Mouse (Mus musculus): ENCODE results near the gene Zbed4. TPM values are rescaled to one million over a fixed set of nuclear protein-coding genes. Genes with fewer than 3 reads are reported as not detected.

The Zbed4 gene
- total RNA-seq, 2 experiments from 2014 or later: 32.7 to 44.0 TPM

GRCm38 (mm10) chr15:88830696-88831095 is 79.2 kb downstream of the Zbed4 start:
- ATAC-seq (replicated peaks; ENCODE audit: low FRiP score, poor library complexity, severe bottlenecking): no peak

- no peak for ATAC-seq (replicated peaks; ENCODE audit: low FRiP score, poor library complexity, severe bottlenecking)
These were observed 80.0 kb downstream of the Zbed4 start for GRCm38 (mm10) chr15:88831482-88831881.

- no peak for ATAC-seq (replicated peaks; ENCODE audit: low FRiP score, poor library complexity, severe bottlenecking)
These were observed 81.1 kb downstream of the Zbed4 start for GRCm38 (mm10) chr15:88832536-88832935.

Other genes starting within 250 kb of the Zbed4 start
- not detected in 2 replicates for gene Zdhhc25, start 151.4 kb upstream of the Zbed4 start, total RNA-seq (2015; ENCODE audit: low replicate concordance)
- not detected in 2 replicates for gene Zdhhc25, start 151.4 kb upstream of the Zbed4 start, total RNA-seq (2017; ENCODE audit: low replicate concordance)
- 13.3 and 18.4 TPM in 2 replicates for gene Brd1, start 17.4 kb upstream of the Zbed4 start, total RNA-seq (2015; ENCODE audit: low replicate concordance)
- 31.3 and 31.5 TPM in 2 replicates for gene Brd1, start 17.4 kb upstream of the Zbed4 start, total RNA-seq (2017; ENCODE audit: low replicate concordance)
- gene Alg12, start 67.7 kb downstream of the Zbed4 start, total RNA-seq (2015; ENCODE audit: low replicate concordance): 5.0 and 5.4 TPM in 2 replicates
- 1.2 and 2.4 TPM in 2 replicates for gene Alg12, start 67.7 kb downstream of the Zbed4 start, total RNA-seq (2017; ENCODE audit: low replicate concordance)
- gene Creld2, start 68.0 kb downstream of the Zbed4 start, total RNA-seq (2015; ENCODE audit: low replicate concordance): 19.8 and 26.4 TPM in 2 replicates
- 24.8 and 41.9 TPM in 2 replicates for gene Creld2, start 68.0 kb downstream of the Zbed4 start, total RNA-seq (2017; ENCODE audit: low replicate concordance)
- gene Pim3, start 110.5 kb downstream of the Zbed4 start, total RNA-seq (2015; ENCODE audit: low replicate concordance): 0.72 and 1.3 TPM in 2 replicates
- gene Pim3, start 110.5 kb downstream of the Zbed4 start, total RNA-seq (2017; ENCODE audit: low replicate concordance): 0.68 and 1.5 TPM in 2 replicates
- gene Ttll8, start 202.8 kb downstream of the Zbed4 start, total RNA-seq (2015; ENCODE audit: low replicate concordance): not detected in 2 replicates
- gene Ttll8, start 202.8 kb downstream of the Zbed4 start, total RNA-seq (2017; ENCODE audit: low replicate concordance): not detected in 2 replicates
- gene Mlc1, start 227.3 kb downstream of the Zbed4 start, total RNA-seq (2015; ENCODE audit: low replicate concordance): not detected in 2 replicates
- gene Mlc1, start 227.3 kb downstream of the Zbed4 start, total RNA-seq (2017; ENCODE audit: low replicate concordance): not detected in 2 replicates
- not detected in 2 replicates for gene Mov10l1, start 231.2 kb downstream of the Zbed4 start, total RNA-seq (2015; ENCODE audit: low replicate concordance)
- gene Mov10l1, start 231.2 kb downstream of the Zbed4 start, total RNA-seq (2017; ENCODE audit: low replicate concordance): under 0.01 TPM in 1 of 2 replicates, not detected in the other